10 mouse cellular contexts compared by ENCODE assay signal in the genomic region with DNA sequence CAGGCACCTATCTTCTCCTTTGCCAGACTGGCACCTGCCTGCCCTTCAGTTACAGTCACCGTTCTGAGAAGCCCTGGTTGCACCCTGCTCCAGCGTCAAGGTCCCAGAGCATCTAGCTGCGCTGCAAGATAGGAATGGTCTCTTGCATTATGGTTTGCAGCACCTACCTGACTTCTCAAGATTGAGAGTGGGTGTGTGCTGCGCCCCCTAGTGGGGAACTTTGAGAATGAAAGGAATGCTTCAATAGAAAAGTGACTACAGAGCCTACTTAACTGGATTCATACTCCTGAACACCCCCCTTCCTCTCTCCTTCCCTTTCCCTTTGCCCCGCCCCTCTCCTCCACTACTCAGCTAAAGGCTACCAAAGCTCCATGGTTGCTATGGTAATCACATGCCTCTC. TPM values are rescaled to one million over a fixed set of nuclear protein-coding genes. Genes with fewer than 3 reads are reported as not detected.
DNase-seq lines count a peak whose midpoint lies in the region; ATAC-seq and TF ChIP-seq lines count a peak whose summit lies in the region.
"Had no signal": no experiment of that assay in that cellular context is flagged by ENCODE, and none has a peak within 500 bp of the region (broad histone marks: within the 10 kb centered on the region; RNA-seq: fewer than 3 reads in every experiment).

No protein-coding gene starts in this region.

- H3K4me1 ChIP-seq in limb, embryonic 14.5 days (ENCODE audit: control insufficient read depth, insufficient read depth, low read length), result no peaks in the 10 kb centered on the region
- H3K4me1 ChIP-seq: neural tube, embryonic 13.5 days had no signal

- DNase-seq in left cerebral cortex, adult 11 months (ENCODE audit: low spot score), result peak; percentile 24
- DNase-seq in left cerebral cortex, adult 8-10 months (ENCODE audit: low spot score in 2 of 2), result no peak
- DNase-seq in Patski (ENCODE audit: low read depth, low spot score), result no peak
- DNase-seq in cerebellum, adult 8-10 months, result peak; percentile 27
- DNase-seq in heart, adult 8-10 months (ENCODE audit: low spot score), result peak; percentile 33
- DNase-seq in limb, embryonic 14.5 days (ENCODE audit: low spot score), result peak; percentile 71
- peak; percentile 29 to 47 for DNase-seq in right cerebral cortex, postnatal 10 days (ENCODE audit: low spot score in 2 of 2)

- no peak for ATAC-seq in Patski
- no peak for ATAC-seq in limb, embryonic 14.5 days (ENCODE audit: low FRiP score, low read depth)
- no peak for ATAC-seq in inflammation-experienced regulatory T-cells, adult 6 months

- in situ Hi-C loops in Patski (cut with MboI; ENCODE audit: low pct_unique_long_range_greater_than_20kb), result no loop called here

- TF ChIP-seq POLR2A in limb, embryonic 14.5 days (IDR thresholded peaks at IDR 0.05; ENCODE audit: borderline replicate concordance, extremely low read depth, insufficient read depth, insufficient read length), result no peak

- H3K4me3 ChIP-seq in limb, embryonic 14.5 days (replicated peaks; ENCODE audit: low read length), result no peak overlapping the region
- H3K4me3 ChIP-seq: heart, embryonic 15.5 days; neural tube, embryonic 13.5 days had no signal

- POLR2A ChIA-PET in Patski (lab: Charles Lee), result no interaction called here

- no peak overlapping the region for H3K27ac ChIP-seq in limb, embryonic 14.5 days (replicated peaks; ENCODE audit: low read depth, low read length)
- H3K27ac ChIP-seq: heart, embryonic 15.5 days; neural tube, embryonic 13.5 days had no signal

- WGBS in limb, embryonic 14.5 days, result 32% methylated on average over 5 of the region's 5 CpGs

- CTCF ChIA-PET in Patski (lab: Charles Lee), result no interaction called here

- H3K4me2 ChIP-seq in limb, embryonic 14.5 days (replicated peaks; ENCODE audit: low read depth, low read length, severe bottlenecking), result no peak overlapping the region
- H3K4me2 ChIP-seq: heart, embryonic 15.5 days; neural tube, embryonic 13.5 days had no signal

- no peak overlapping the region for H3K9ac ChIP-seq in limb, embryonic 14.5 days (ENCODE audit: low read depth, low read length, severe bottlenecking)
- H3K9ac ChIP-seq: heart, embryonic 15.5 days; neural tube, embryonic 13.5 days had no signal

- H3K36me3 ChIP-seq in limb, embryonic 14.5 days (ENCODE audit: control insufficient read depth, insufficient read depth, low read length), result no peaks in the 10 kb centered on the region
- H3K36me3 ChIP-seq: heart, embryonic 15.5 days; neural tube, embryonic 13.5 days had no signal

- H3K9me3 ChIP-seq in limb, embryonic 14.5 days (ENCODE audit: control insufficient read depth, low read length), result no peaks in the 10 kb centered on the region
- H3K9me3 ChIP-seq: heart, embryonic 15.5 days; neural tube, embryonic 13.5 days had no signal

- H3K27me3 ChIP-seq in Patski, result peaks cover 21% of the 10 kb centered on the region
- H3K27me3 ChIP-seq in limb, embryonic 14.5 days (ENCODE audit: control insufficient read depth, insufficient read depth, low read length), result no peaks in the 10 kb centered on the region
- H3K27me3 ChIP-seq: heart, embryonic 15.5 days; neural tube, embryonic 13.5 days had no signal

- TF ChIP-seq CTCF in Patski (IDR thresholded peaks at IDR 0.05), result peak; percentile 76

RNA-seq across cellular contexts. Expression of a gene that starts 24.6 kb away (rescaled TPM):
- total RNA-seq in left cerebral cortex, adult 8-10 months (2022), result 1 to 10 TPM; 2.6 to 3.5 (median 3.1) TPM
- polyA plus RNA-seq in Patski (2021), result not detected
- 10 to 100 TPM in 3 of 4 experiments, 1 to 10 TPM in 1; 9.4 to 18.1 (median 13.0) TPM for total RNA-seq in heart, adult 8-10 months (2022)
- polyA plus RNA-seq in limb, embryonic 14.5 days (2012; rRNA removed), result 2.0 and 2.2 TPM in 2 replicates
- 1.5 and 1.6 TPM in 2 replicates for polyA plus RNA-seq in limb, embryonic 14.5 days (2014; fragmentation: Nextera tagmentation; extraction: Ambion mirVana)
- under 1 TPM in 1 of 3 experiments, not detected in 2; 0.08 TPM for polyA plus RNA-seq in inflammation-experienced regulatory T-cells, adult 6 months (2017; shearing (Covaris generic))

RNA-seq across cellular contexts. Expression of a gene that starts 51.8 kb away (rescaled TPM):
- total RNA-seq in left cerebral cortex, adult 8-10 months (2022), result 1 to 10 TPM in 3 of 4 experiments, under 1 TPM in 1; 0.98 to 1.7 (median 1.4) TPM
- polyA plus RNA-seq in Patski (2021), result not detected
- total RNA-seq in heart, adult 8-10 months (2022), result not detected
- polyA plus RNA-seq in limb, embryonic 14.5 days (2012; rRNA removed), result 0.04 TPM in 1 of 2 replicates, not detected in the other
- polyA plus RNA-seq in limb, embryonic 14.5 days (2014; fragmentation: Nextera tagmentation; extraction: Ambion mirVana), result not detected in 2 replicates
- polyA plus RNA-seq in inflammation-experienced regulatory T-cells, adult 6 months (2017; shearing (Covaris generic)), result 1 to 10 TPM in 2 of 3 experiments, under 1 TPM in 1; 0.43 to 8.6 (median 7.9) TPM
- polyA plus RNA-seq: heart, embryonic 15.5 days had no signal

Comparison
In these comparisons a context has a peak if more than half of its experiments do, and no peak if none do; other contexts are left out.
1. DNase-seq: peak in left cerebral cortex, adult 11 months (single experiment), cerebellum, adult 8-10 months (single experiment), heart, adult 8-10 months (single experiment), limb, embryonic 14.5 days (single experiment) and right cerebral cortex, postnatal 10 days (2 of 2); none in left cerebral cortex, adult 8-10 months (0 of 2) and Patski (single experiment).